Mouse (Mus musculus): ENCODE results near the gene Kcnn1.
A peak's percentile ranks its signal among the peaks of the same experiment; 100 is the strongest.
"Not testable (repeated sequence)": the region's sequence is repeated elsewhere in the genome, so short reads cannot be mapped to it uniquely, and the experiment has no call there.

Kcnn1 gene

DNA sequence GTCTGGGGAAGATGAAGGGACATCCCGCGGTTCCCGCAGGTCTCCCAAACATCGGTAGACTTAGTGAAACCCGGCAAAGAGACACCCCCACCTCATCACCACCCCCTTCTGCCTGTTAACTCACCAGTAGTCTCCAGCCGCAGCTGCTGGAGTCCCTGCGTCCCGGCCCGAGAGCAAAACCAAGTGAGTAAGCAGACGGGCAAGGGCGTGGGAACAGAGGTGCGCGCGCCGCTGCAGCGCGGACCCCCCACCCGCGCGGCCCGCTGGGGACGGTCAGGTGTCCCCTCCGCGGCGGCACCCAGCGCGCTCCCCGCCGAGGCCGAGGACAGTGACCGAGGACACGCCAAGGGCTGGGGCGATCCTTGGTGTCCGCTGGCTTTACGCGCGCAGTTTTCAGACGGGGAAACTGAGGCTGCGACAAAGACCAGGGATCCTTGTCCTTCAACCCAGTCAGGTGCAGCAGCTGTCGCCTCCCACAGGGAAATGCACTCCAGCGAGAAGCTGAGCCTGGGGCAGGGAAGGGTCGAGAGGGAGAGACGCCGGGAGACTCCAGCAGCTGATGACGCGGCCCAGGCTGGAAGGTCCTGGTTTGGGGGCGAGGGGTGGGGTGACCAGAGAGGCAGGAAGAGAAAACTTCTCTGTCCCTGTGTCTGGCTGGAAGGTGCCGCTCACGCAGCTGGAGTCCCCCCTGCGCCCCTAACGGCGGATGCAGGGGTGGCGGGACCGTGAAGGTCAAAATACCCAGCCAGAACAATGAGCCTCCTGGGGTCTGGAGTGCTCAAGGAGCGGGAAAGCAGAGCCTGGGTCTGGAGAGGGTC lies at the start of gene Kcnn1:
Gene Kcnn1, minus strand, starts transcription at position 435 of the 818 bp plus-strand sequence.
- DNase-seq (ENCODE audit: low read depth, low spot score): no peak

DNA sequence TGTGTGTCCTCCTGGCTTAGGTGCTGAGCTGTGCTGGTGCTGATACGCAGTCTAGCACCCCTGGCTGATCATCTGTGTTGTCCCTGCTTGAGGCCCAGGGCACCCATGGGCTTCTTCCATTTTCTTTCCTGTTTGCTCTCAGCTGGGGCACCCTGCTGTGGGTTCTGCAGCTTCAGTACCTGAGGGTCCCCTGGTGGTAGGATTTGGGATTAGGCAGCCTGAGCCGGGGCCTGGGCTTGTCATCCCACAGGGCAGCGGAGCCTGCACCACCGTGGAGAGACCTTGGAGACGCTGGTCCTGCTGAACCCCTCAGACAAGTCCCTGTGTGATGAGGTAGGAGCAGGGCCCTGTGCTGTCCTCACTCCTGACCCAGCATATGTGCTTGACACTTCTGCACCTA lies 48.5 kb upstream of the Kcnn1 start:
- DNase-seq (ENCODE audit: low read depth, low spot score): no peak

DNA sequence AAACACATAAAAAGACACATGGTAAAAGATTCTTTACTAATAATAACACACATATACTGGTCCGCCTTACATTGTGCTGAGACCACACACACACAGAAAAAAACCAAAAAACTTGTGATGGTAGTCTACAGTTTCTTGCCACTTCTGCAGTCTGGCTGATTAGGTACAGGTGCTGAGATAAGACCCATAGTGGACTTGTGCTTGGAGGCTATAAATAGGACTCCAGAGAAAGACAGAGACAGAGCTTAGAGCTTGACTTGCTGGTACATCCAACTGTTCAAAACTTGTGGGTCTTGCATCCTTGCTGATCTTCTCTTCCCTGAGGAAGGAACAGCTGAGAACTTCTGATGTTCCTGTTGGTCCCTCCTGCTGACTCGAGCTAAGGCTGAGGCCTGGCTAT lies 44.5 kb upstream of the Kcnn1 start:
- no peak for DNase-seq (ENCODE audit: low read depth, low spot score)

DNA sequence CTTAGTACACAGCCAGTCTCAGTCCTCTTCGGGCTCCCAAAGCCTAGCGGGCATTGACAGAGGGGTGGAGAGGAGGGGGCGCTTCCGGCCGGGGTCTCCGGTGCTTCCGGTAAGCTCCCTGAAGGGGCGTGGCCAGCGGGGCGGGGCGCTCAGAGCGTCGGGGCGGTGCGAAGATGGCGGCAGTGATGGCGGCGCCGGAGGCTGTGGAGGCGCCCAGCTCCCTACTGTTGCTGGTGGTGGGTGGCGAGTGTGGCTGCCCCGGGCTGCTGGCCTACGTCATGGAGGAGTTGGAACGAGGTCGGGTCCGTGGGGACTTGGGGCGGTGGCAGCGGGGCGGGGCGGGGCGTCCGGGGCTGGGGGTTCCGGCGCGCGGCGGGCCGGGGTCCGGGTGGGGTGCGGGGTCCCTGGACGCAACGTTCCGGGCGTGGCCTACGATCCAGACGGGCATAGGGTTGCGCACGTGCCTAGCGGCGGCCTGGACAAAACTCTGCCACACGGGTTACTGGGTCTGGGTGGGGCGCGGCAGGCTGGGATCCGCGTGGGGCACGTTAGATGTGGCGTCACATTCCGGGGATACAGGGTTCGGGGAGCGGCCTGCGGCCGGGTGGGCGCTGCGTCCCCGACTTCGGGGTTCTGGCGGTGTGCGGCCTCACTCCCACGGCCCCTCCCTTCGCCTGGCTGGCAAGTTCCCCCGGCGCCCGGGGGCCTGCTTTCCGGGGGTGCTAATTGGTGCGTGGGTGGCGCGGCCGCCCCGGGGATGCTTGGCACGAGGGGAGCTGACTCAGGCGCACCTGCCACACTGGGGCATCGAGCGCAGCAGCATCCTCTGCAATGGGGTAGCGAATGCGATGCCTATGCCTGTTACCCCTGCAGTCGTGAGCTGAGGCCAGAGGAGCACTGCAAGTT lies 43.0 kb upstream of the Kcnn1 start, which contains the start of gene Map1s:
Gene Map1s, plus strand, starts transcription at position 102 of the 906 bp plus-strand sequence.
- DNase-seq (ENCODE audit: low read depth, low spot score): peak; percentile 57

DNA sequence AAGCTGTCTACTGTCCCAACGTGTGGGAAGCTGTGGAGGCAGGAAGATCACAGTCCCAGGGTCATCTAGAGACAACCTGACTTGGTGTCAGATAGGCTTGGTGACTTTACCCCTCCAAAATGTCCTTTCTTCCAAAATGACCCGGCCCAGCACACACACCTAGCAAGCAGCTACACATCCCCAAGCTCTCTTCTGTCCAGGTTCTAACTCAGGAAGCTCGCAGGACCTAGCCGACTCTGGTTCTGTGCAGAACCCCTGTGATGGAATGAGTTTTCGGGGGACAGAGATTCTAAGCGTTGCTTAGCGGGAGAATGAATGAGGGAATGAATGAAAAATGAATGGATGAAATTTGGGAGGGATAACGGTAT lies 42.4 kb upstream of the Kcnn1 start:
- no peak for DNase-seq (ENCODE audit: low read depth, low spot score)

DNA sequence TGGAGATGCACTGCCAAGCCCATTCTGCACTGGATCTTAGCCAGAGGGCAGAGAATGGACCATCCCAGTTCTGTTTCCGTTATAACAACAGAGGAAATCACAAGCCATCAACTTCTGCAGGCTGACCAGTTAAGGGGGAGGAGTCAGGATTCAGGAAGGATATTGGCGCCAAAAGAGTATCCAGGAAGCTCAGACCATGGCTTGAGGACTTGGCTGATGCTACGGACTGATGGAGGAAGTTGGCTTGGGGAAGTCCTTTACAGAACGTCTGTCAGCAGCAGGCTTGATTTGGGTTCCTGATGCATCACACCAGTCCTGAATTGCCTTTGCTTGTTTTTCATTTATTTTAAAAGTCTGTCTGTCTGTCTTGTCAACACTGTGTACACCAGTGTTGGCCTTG lies 41.5 kb upstream of the Kcnn1 start:
- DNase-seq (ENCODE audit: low read depth, low spot score): no peak

DNA sequence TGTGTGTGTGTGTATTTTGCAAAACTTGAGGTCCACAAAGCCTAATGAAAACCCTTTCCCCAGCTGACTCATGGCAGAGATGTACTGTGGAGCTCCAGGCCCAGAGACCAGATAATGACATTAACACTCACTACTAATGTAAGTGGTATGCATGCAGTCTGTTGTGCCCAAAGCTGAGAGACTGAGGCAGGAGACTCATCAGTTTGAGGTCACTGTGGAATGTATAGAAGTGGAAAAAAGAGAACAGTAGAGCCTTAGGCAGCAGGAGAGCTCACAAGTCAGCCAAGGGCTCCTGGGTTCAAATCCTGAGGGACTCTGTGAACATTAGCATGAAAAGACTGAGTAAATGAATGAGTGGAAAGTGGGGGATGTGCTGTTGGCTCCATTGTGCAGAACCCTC lies 40.5 kb upstream of the Kcnn1 start:
- DNase-seq (ENCODE audit: low read depth, low spot score): no peak

DNA sequence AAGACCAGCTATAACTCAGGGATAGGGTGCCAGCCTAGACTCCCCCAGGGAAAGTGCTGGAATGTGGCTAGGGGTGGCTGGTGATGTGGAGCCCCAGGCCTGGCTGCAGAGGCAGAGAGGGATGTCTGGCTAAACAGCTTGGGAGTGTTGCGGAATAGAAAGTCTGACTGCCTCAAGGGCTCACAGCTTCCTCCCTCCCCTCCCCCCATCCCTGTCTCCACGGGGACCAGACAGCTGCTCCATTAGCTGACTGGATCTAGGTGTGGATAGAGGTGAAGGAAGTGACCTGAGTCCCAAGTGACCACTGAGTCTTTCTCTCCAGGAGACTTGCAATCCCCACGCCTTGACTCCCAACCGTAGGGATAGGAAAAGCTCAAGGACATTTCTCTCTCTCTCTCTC lies 40.1 kb upstream of the Kcnn1 start:
- no peak for DNase-seq (ENCODE audit: low read depth, low spot score)

DNA sequence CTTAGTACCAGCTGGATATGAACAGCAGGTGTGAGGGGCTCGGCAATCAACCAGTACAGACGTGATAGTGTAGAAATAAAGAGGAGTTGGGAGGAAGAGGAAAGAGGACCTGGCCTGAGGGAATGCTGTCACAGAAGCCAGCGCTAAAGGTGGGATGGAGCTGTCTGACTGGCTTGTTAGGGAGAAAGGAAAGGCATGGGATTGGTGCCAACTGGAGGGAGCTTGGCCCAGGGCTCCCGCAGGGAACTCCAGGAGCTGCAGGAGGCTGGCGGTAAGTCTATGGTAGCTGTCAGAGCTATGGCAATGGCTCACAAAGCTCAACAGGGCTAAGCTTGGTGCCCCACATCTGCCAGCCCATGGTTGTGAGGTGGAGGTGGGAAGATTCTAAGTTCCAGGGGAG lies 39.2 kb upstream of the Kcnn1 start:
- no peak for DNase-seq (ENCODE audit: low read depth, low spot score)

DNA sequence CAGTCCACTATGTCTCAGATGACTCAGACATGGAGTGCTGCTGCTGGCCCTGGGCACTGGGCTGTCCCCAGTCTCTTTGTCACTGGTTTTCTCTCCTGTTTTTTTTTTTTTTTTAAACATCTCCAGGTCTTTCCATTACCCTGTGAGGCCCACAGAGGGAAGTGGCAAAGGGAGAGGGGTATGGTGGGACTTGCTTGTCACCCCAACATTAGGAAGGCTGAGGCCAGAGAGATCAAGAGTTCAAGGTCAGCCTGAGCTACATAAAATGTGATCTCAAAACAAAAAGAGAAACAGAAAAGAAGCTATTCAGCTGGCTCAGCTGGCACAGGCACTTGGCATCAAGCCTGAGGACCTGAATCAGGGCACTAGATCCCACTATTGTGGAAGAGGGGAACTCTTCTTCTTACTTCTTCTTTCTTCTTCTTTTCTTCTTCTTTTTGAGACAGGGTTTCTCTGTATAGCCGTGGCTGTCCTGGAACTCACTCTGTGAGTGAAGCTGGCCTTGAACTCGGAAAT lies 37.9 kb upstream of the Kcnn1 start:
- DNase-seq (ENCODE audit: low read depth, low spot score): no peak

DNA sequence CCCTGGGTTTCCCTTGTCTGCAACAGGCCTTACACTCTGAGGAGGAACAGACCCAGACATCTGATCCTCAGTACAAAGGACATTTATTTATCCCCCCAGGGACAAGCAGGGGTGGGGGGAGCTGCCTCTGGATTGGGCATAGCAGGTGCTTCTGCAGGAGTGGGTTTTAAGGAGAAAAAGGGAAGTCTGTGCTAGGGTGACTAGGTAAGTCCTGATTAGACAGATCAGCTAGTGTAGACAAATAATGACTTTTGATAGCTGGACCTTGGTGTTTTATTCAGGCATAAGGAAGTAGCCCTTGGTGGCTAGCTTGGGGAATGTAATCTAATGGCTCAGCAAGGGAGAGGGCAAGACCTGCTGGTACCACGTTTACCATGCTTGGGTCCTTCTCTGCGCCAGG lies 36.2 kb upstream of the Kcnn1 start:
- no peak for DNase-seq (ENCODE audit: low read depth, low spot score)

DNA sequence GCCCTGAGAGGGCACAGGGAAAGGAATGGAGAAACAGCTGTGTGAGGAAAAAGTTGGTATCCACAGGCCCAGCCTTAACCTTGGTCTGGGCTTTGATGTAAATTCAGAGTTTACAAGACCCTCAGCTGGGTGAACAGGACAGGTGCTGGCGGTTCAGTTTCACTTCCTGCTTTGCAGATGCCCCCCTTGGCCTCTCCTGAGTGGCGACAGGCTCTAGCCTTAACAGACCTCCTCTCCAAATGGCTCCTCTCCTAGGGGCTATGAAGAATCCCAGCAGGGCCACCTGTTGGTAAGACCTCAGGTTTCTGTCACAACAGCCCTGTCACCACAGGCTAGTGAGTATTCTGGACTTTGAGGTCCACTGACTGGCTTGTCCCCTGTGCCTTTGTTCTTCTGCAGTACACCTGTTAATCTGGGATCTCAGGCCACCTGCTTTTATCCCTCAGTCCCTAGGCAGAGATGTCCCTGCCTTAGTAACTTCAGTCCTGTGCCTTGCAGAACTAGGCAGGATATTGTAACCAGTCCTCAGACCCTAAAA lies 35.7 kb upstream of the Kcnn1 start:
- DNase-seq (ENCODE audit: low read depth, low spot score): no peak

DNA sequence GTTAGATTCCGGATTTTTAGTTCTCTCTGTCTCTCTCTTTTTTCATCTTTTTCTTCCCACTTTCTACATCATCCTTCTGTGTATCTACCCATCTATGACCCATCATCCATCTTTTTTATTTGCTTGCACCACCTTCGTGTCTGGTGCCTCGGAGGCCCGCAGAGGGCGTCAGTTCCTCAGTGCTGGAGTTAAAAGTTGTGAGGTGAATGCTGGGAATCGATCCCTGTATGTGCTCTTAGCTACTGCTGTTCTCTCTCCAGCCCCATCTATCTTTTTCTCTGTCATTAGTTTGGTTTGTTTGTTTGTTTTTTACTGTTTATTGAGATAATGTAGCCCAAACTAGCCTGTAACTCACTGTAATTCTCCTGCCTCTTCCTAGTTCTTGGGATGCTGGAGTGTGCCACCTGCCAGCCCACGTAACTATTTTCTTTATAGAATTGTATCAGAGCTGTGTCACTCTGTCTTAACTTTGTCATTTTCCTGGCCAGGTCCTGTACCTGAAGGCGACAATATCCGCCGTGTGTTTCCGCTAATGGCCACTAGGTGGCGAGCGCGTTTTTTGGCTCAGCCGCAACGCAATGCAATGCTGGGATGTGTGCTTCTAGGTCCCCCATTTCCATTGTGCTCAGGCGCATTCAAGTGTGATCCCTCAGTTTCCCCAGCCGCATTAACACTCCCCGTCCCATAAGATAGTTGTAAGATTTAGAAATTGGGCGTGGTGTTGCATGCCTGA lies 34.8 kb upstream of the Kcnn1 start:
- peak; percentile 75 for DNase-seq (ENCODE audit: low read depth, low spot score)

DNA sequence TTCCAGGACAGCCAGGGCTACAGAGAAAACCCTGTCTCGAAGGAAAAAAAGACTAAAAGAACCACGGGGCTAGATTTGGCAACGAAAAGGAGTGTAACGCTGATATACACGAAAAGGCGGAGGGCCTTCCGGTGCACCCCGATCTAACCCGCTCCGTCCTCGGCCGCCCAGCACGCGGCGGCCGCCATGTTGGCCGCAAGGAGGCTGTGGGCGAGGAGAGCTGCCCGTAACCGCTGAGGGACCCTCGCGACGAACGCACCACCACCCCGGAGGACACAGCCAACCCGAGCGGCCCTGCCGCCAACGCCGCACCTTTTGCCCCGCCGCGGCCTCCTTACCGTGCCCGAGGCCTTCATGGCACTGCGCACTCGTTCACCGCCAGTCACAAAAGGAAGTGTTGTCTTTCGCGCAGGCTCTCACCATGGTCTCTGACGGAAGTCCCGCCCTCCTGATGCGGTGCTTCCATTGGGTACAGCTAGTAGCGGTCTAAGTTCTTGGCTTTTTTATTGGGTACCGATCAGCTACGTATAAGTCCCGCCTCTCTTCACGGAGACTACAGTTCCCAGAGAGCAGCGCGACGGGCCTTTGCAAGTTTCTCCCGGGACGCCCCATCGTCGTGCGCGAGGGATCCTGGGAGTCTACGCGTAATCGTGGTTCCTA lies 34.1 kb upstream of the Kcnn1 start, which contains the start of gene Rpl18a:
Gene Rpl18a, minus strand, starts transcription at position 392 of the 660 bp plus-strand sequence.
- peak; percentile 98 for DNase-seq (ENCODE audit: low read depth, low spot score)

DNA sequence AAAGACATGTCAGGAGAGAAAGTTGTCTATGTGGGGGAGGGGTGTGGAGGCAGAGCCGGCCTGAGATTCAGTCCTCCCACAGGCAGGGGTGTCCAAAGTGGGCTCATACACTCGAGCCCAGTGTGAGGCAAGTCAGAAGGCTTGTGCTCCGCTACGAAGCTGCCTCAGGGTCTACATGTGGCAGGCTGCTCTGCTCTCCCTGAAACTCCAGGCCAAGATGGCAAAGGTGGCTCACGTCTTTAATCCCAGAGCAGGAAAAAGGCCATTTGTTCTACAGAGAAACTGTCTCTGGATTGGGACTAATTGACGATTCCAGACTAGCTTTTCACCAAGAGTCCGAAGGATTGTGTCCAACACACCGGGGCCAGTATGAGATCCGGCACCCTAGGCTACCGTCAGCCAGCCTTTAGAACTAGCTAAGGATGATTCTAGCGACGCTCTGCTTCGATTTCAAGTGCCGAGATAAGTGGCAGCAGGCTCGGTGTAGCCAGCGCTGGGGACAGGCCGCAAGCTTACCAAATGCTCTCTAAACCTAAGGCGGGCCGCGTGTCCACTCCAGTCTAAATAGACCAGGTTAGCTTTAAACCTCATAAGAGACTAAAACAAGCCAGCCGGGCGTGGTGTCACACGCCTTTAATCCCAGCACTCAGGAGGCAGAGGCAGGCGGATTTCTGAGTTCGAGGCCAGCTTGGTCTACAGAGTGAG lies 33.4 kb upstream of the Kcnn1 start:
- no peak for DNase-seq (ENCODE audit: low read depth, low spot score)

DNA sequence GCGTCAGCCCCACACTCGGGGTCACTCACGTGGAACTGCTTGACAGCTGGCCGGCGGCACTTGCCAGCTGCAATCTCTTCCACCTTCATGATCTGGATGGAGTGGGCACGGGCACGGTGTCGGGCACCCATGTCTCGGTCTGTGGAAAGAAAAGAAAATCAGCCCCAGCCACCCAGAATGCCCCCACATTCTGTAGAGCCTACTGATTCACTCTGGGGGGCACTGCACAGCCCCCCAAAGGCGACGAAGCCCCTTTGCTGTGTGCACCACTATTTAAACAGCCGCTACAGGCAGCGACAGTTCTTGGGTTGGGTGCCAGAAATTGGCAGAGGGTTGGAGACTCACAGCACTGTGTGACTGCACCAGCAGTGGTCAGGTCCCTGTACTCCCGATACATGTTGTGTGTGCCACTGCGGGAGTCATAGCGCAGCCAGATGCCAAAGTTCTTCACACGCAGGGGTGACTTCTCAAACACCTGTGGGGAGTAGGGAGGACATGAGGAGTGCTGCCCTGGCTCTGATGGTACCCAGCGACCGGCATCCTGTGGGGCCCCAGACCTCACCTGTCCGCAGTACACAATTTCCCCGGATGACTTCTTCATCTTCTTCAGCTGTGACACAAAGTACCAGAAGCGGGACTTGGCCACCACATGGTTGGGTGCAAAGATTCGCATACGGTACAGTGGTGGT lies 32.7 kb upstream of the Kcnn1 start:
- not testable (repeated sequence) for DNase-seq (ENCODE audit: low read depth, low spot score)

DNA sequence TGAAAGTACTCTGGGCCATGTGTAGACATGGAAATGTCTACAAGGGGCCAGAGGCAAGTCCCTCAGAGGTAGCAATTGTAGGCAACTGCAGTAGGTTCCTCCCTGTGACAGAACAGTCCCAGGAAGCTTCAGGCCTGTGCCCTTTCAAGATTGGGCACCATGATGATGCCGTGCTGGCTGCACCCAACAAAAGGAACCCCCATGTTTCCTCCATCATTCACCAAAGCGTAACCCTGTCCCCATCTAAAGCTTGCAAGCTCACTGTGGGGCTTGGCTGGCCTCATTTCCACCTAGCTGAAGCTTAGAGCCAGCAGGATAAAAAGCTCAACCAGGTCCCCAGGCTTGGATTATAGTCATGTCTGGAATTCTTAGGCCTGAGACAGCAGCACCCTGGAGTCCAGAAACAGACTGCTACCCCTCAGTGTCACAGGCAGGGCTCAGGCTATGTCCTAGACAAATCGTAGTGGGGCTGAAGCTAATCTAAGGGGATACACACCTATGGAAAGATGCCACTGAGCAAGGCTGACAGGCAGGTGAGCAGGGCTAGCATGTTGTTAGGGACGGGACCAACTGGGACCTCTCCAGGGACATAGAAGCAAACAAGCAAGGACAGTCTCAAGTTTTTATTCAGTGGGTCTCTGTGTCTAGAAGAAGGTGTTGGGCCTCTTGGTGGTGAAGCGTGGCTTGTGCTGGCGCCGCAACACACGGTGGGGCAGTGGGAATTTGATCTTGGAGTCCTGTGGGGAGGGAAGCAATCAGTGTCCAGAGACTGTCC lies 31.9 kb upstream of the Kcnn1 start:
- DNase-seq (ENCODE audit: low read depth, low spot score): no peak

DNA sequence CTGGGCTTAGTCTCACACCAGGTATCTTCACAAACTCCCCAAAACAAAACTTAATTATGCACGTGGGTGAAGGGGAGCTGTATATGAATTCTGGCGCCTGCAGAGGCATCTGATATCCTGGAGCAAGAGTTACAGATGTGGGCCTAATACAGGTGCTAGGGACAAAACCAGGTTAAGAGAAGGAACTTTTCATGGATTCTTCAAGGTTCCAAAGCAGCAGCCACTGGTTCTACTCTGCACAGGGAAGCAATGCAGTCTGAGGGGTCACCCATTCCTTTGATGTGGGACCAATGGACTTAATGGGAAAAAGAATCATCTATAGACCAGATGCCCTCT lies 31.3 kb upstream of the Kcnn1 start:
- DNase-seq (ENCODE audit: low read depth, low spot score): no peak

Data from c-Kit-negative CD71-positive TER-119-positive erythroid progenitor cells, embryonic 14.5 days (primary cell).